11 mouse cellular contexts compared by ENCODE assay signal in genomic region chr8:43949224-43950021, GRCm38 (mm10).
DNase-seq lines count a peak whose midpoint lies in the region; ATAC-seq and TF ChIP-seq lines count a peak whose summit lies in the region.
"Had no signal": no experiment of that assay in that cellular context is flagged by ENCODE, and none has a peak within 500 bp of the region (broad histone marks: within the 10 kb centered on the region; RNA-seq: fewer than 3 reads in every experiment).

No protein-coding gene starts in this region.

- H3K4me2 ChIP-seq in heart, embryonic 15.5 days: peak overlapping the region; percentile 27
- peak overlapping the region; percentile 3 for H3K4me2 ChIP-seq in hindbrain, embryonic 16.5 days (ENCODE audit: low read length)

- H3K9me3 ChIP-seq in heart, embryonic 15.5 days (replicated peaks): no peaks in the 10 kb centered on the region
- no peaks in the 10 kb centered on the region for H3K9me3 ChIP-seq in hindbrain, embryonic 16.5 days (ENCODE audit: control insufficient read depth, low read length)

- no peak for TF ChIP-seq CTCF in kidney, adult 2 months (conservative IDR thresholded peaks at IDR 0.05; ENCODE audit: insufficient read depth, insufficient read length, low read depth, low read length)

- H3K27ac ChIP-seq in heart, embryonic 15.5 days: no peak overlapping the region
- H3K27ac ChIP-seq in hindbrain, embryonic 16.5 days (ENCODE audit: low read depth, low read length): no peak overlapping the region
- H3K27ac ChIP-seq in kidney, adult 2 months (ENCODE audit: insufficient read depth, low read depth, low read length): no peak overlapping the region

- H3K27me3 ChIP-seq in heart, embryonic 15.5 days: no peaks in the 10 kb centered on the region
- no peaks in the 10 kb centered on the region for H3K27me3 ChIP-seq in hindbrain, embryonic 16.5 days (replicated peaks; ENCODE audit: control insufficient read depth, insufficient read depth, low read length)
- H3K27me3 ChIP-seq in kidney, adult 2 months (replicated peaks; ENCODE audit: control insufficient read depth, insufficient read depth, low read length): no peaks in the 10 kb centered on the region
- H3K27me3 ChIP-seq: CH12.LX had no signal

- H3K36me3 ChIP-seq in heart, embryonic 15.5 days: no peaks in the 10 kb centered on the region
- no peaks in the 10 kb centered on the region for H3K36me3 ChIP-seq in hindbrain, embryonic 16.5 days (ENCODE audit: control insufficient read depth, insufficient read depth, low read length)
- H3K36me3 ChIP-seq in kidney, adult 2 months (ENCODE audit: control insufficient read depth, insufficient read depth, low read length): no peaks in the 10 kb centered on the region

- no peak overlapping the region for H3K4me3 ChIP-seq in heart, embryonic 15.5 days
- no peak overlapping the region for H3K4me3 ChIP-seq in hindbrain, embryonic 16.5 days (ENCODE audit: low read length)
- H3K4me3 ChIP-seq in kidney, adult 2 months (ENCODE audit: insufficient read depth, low read depth, low read length): no peak overlapping the region

- ATAC-seq in heart, embryonic 15.5 days (replicated peaks; ENCODE audit: insufficient number of reproducible peaks, insufficient read depth, low FRiP score, low read depth): no peak
- ATAC-seq in hindbrain, embryonic 16.5 days: peak; percentile 48; the same call in 1 of the 2 replicates
- ATAC-seq: intestine, postnatal 0 days had no signal

- no peak for TF ChIP-seq POLR2A in kidney, adult 2 months (IDR thresholded peaks at IDR 0.05; ENCODE audit: low read depth, low read length)

- H3K4me1 ChIP-seq in heart, embryonic 15.5 days (replicated peaks): no peaks in the 10 kb centered on the region
- no peaks in the 10 kb centered on the region; the same call in 1 of the 2 replicates for H3K4me1 ChIP-seq in hindbrain, embryonic 16.5 days (ENCODE audit: control insufficient read depth, insufficient read depth, low read depth, low read length)
- H3K4me1 ChIP-seq in kidney, adult 2 months (ENCODE audit: control insufficient read depth, insufficient read depth, low read length): no peaks in the 10 kb centered on the region

- no peak overlapping the region for H3K9ac ChIP-seq in heart, embryonic 15.5 days
- H3K9ac ChIP-seq in hindbrain, embryonic 16.5 days (ENCODE audit: low read depth, low read length): no peak overlapping the region

- intact Hi-C loops in heart, postnatal 25 days (cut with DNase I): no loop called here

- WGBS in heart, embryonic 15.5 days: 46% methylated on average over 9 of the region's 9 CpGs
- 42% methylated on average over 9 of the region's 9 CpGs for WGBS in hindbrain, embryonic 16.5 days
- WGBS in kidney, adult 2 months: 67% methylated on average over 9 of the region's 9 CpGs

- no peak for DNase-seq in heart, postnatal 25 days (ENCODE audit: low spot score)
- DNase-seq in retina, embryonic 14.5 days (ENCODE audit: low spot score): peak; percentile 45
- DNase-seq in retina, postnatal 1 day: no peak
- DNase-seq in gastrocnemius, postnatal 25 days: no peak
- no peak for DNase-seq in kidney, adult 2 months
- DNase-seq: cerebellum, adult 8-10 months; gastrocnemius, postnatal 10 days had no signal
